Mouse (Mus musculus): ENCODE results near the gene Myrfl. TPM values are rescaled to one million over a fixed set of nuclear protein-coding genes. Genes with fewer than 3 reads are reported as not detected.

Myrfl gene
- polyA plus RNA-seq, 1 experiment from 2014 or later: 9.4 TPM

DNA sequence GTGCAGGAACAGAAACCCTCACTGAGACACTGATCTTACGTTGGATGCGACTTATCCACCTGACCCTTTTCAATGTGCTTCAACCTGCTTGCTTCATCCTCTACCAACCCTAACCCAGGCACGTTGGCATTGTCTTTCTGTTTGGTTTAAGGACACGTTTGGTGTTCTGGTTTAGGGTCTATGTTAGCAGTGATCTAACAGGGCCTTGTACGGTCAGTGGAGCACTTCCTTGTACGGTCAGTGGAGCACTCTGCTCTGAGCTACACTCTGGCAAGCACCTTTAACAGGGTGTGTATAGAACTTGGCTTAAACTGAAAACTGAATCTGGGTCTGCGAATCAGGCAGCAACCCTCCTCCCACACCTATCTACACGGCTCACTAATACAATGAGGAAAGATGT lies 18.6 kb upstream of the Myrfl start:
- WGBS: 95% methylated on average over 8 of the region's 8 CpGs
- H3K27me3 ChIP-seq (replicated peaks; ENCODE audit: control insufficient read depth, insufficient read depth, low read length): no peaks in the 10 kb centered on the region
- H3K9me3 ChIP-seq (ENCODE audit: control insufficient read depth, low read length): no peaks in the 10 kb centered on the region
- H3K4me3 ChIP-seq (ENCODE audit: low read length): no peak overlapping the region
- ATAC-seq: no peak
- H3K4me1 ChIP-seq (ENCODE audit: control insufficient read depth, insufficient read depth, low read length): no peaks in the 10 kb centered on the region
- H3K36me3 ChIP-seq (ENCODE audit: control insufficient read depth, insufficient read depth, low read length): peaks cover 6% of the 10 kb centered on the region; the same call in 1 of the 2 replicates
- no peak overlapping the region for H3K4me2 ChIP-seq (ENCODE audit: low read depth, low read length)
- H3K27ac ChIP-seq (ENCODE audit: low read length): no peak overlapping the region
- H3K9ac ChIP-seq (ENCODE audit: low read depth, low read length): no peak overlapping the region

DNA sequence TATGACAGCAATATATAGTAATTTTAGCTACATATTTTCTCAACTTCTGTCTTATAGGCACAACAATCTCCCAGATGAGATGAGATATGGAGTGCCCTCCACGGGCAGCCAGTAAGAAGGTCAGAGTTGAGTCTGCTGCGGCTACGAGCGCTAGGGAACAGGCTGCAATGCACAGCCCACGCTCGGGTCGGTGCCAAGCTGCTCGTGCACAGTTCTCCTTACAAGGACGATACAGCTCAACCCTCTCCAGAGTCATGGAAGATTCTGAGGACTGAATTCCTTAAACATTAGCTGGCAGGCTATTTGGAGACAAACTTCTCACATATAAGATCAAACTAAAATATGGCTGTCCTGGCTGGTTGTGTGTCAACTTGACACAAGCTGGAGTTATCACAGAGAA lies 17.9 kb upstream of the Myrfl start:
- WGBS: 79% methylated on average over 9 of the region's 9 CpGs
- H3K4me3 ChIP-seq (ENCODE audit: low read length): no peak overlapping the region
- H3K9me3 ChIP-seq (ENCODE audit: control insufficient read depth, low read length): no peaks in the 10 kb centered on the region
- no peaks in the 10 kb centered on the region for H3K4me1 ChIP-seq (ENCODE audit: control insufficient read depth, insufficient read depth, low read length)
- H3K4me2 ChIP-seq (ENCODE audit: low read depth, low read length): no peak overlapping the region
- no peak overlapping the region for H3K27ac ChIP-seq (ENCODE audit: low read length)
- H3K36me3 ChIP-seq (ENCODE audit: control insufficient read depth, insufficient read depth, low read length): peaks cover 13% of the 10 kb centered on the region; the same call in 1 of the 2 replicates
- no peak overlapping the region for H3K9ac ChIP-seq (ENCODE audit: low read depth, low read length)
- peak; percentile 55; the same call in 1 of the 2 replicates for ATAC-seq
- H3K27me3 ChIP-seq (replicated peaks; ENCODE audit: control insufficient read depth, insufficient read depth, low read length): no peaks in the 10 kb centered on the region

DNA sequence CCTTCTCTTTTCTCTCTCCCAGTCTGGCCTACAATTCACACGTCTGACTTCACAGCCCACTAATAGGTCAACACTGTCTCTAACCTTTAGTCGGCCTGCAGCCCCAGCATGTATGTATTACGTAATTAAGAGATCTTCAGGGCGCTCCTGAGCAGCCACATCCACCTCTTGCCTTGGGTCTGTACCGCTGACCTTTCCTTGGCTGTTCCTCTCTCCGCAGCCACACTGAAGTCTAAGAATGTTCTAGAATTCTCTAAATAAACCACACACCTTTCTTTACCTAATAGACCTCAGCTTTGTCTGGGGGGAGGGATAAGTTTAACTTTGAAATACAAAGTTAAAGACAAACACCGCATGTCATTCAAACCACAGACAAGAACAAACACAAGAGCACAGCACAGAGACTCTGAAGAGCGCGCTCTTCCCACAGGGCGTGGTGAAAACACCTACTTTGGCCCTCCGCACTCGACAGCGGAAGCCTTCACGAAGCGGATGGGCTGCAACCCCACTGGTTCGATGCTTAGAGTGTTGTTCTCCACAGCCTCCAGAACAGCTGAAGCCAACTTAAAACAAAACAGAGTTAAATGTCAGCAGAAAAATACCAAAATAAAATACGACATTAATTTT lies 17.0 kb upstream of the Myrfl start:
- no peak overlapping the region for H3K4me3 ChIP-seq (ENCODE audit: low read length)
- H3K27me3 ChIP-seq (replicated peaks; ENCODE audit: control insufficient read depth, insufficient read depth, low read length): no peaks in the 10 kb centered on the region
- no peak overlapping the region for H3K9ac ChIP-seq (ENCODE audit: low read depth, low read length)
- no peaks in the 10 kb centered on the region for H3K4me1 ChIP-seq (ENCODE audit: control insufficient read depth, insufficient read depth, low read length)
- H3K27ac ChIP-seq (ENCODE audit: low read length): no peak overlapping the region
- ATAC-seq: 0 out of 2 replicates have a peak, but pooled peaks have one; percentile 41
- peaks cover 13% of the 10 kb centered on the region; the same call in 1 of the 2 replicates for H3K36me3 ChIP-seq (ENCODE audit: control insufficient read depth, insufficient read depth, low read length)
- WGBS: 78% methylated on average over 17 of the region's 17 CpGs
- H3K4me2 ChIP-seq (ENCODE audit: low read depth, low read length): no peak overlapping the region
- H3K9me3 ChIP-seq (ENCODE audit: control insufficient read depth, low read length): no peaks in the 10 kb centered on the region

DNA sequence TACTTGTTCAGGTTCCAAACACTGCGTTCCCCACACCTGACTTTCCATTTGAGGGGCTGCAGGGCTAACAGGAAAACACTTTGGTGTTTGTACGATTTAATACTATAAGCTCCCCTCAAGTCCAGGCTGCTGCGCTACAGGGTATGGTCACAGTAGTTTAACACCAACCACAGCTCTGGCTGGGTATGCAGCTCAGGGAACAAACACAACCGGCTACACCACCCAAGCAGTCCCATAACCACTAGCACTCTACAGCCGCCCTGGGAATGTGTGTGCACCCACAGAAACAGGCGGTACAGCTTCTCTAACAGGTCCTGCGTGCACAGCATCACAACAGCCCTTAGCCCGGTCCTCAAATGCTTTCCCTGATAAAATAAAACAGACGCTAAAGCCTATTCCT lies 16.1 kb upstream of the Myrfl start:
- no peaks in the 10 kb centered on the region for H3K4me1 ChIP-seq (ENCODE audit: control insufficient read depth, insufficient read depth, low read length)
- WGBS: 89% methylated on average over 9 of the region's 9 CpGs
- no peak overlapping the region for H3K9ac ChIP-seq (ENCODE audit: low read depth, low read length)
- H3K27ac ChIP-seq (ENCODE audit: low read length): no peak overlapping the region
- H3K4me2 ChIP-seq (ENCODE audit: low read depth, low read length): no peak overlapping the region
- peaks cover 13% of the 10 kb centered on the region; the same call in 1 of the 2 replicates for H3K36me3 ChIP-seq (ENCODE audit: control insufficient read depth, insufficient read depth, low read length)
- H3K27me3 ChIP-seq (replicated peaks; ENCODE audit: control insufficient read depth, insufficient read depth, low read length): no peaks in the 10 kb centered on the region
- ATAC-seq: no peak
- H3K4me3 ChIP-seq (ENCODE audit: low read length): no peak overlapping the region
- no peaks in the 10 kb centered on the region for H3K9me3 ChIP-seq (ENCODE audit: control insufficient read depth, low read length)

DNA sequence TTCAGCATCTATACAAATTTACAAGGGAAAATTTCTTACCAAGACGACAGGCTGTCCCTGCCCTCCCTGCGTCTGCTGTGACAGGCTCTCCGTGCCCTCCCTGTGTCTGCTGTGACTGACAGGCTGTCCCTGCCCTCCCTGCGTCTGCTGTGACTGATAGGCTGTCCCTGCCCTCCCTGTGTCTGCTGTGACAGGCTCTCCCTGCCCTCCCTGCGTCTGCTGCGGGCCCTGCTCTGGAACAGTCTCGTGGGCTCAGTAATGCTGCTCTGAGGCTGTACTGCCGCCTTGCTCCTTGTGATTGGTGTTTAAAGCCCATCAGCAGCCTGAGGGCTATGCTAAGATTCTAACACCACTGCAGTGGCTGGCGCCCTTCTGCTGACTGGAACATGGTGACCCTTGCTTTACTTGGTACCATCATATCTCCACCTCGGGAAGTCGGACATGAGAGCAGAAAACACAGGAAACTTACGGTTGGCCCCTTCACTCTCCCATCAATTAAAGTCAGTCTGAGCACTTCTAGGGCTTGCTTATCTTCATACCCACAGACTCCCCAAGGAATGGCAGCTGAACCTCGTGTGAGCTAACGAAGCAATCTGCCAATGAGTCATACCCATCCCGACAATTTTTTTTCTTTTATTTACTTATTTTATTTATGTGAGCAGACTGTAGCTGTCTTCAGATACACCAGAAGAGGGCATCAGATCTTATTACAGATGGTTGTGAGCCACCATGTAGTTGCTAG lies 12.4 kb upstream of the Myrfl start:
- H3K4me2 ChIP-seq (ENCODE audit: low read depth, low read length): no peak overlapping the region
- no peak overlapping the region for H3K9ac ChIP-seq (ENCODE audit: low read depth, low read length)
- H3K27ac ChIP-seq (ENCODE audit: low read length): no peak overlapping the region
- no peaks in the 10 kb centered on the region for H3K9me3 ChIP-seq (ENCODE audit: control insufficient read depth, low read length)
- peaks cover 10% of the 10 kb centered on the region; the same call in 1 of the 2 replicates for H3K36me3 ChIP-seq (ENCODE audit: control insufficient read depth, insufficient read depth, low read length)
- H3K27me3 ChIP-seq (replicated peaks; ENCODE audit: control insufficient read depth, insufficient read depth, low read length): no peaks in the 10 kb centered on the region
- 77% methylated on average over 15 of the region's 15 CpGs for WGBS
- no peak overlapping the region for H3K4me3 ChIP-seq (ENCODE audit: low read length)
- peak; percentile 55; the same call in 1 of the 2 replicates for ATAC-seq
- H3K4me1 ChIP-seq (ENCODE audit: control insufficient read depth, insufficient read depth, low read length): 0 out of 2 replicates have a peak, but pooled peaks cover 2% of the 10 kb centered on the region

DNA sequence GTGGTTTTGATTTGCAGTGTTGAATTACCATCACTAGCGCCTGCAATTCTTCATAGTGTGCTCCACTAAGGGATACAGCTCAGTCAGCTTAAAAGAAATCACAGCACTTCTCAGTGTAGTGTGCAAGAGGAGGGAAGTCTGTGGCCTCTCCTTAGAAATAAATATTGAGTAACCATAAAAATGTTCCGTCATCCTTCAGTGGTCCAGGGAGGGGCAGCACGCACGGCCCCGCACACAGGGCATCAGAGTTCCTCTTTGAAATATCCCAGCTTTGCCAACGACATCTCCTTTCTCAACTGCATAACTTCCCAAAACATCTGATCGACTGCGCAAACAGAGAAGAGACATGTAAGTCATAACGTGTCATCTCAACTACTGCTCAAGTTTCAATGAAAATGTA lies 10.1 kb upstream of the Myrfl start:
- no peaks in the 10 kb centered on the region for H3K27me3 ChIP-seq (replicated peaks; ENCODE audit: control insufficient read depth, insufficient read depth, low read length)
- no peaks in the 10 kb centered on the region for H3K9me3 ChIP-seq (ENCODE audit: control insufficient read depth, low read length)
- no peak overlapping the region for H3K27ac ChIP-seq (ENCODE audit: low read length)
- 0 out of 2 replicates have a peak, but pooled peaks cover 2% of the 10 kb centered on the region for H3K4me1 ChIP-seq (ENCODE audit: control insufficient read depth, insufficient read depth, low read length)
- H3K4me3 ChIP-seq (ENCODE audit: low read length): no peak overlapping the region
- WGBS: 89% methylated on average over 9 of the region's 9 CpGs
- H3K9ac ChIP-seq (ENCODE audit: low read depth, low read length): no peak overlapping the region
- no peak overlapping the region for H3K4me2 ChIP-seq (ENCODE audit: low read depth, low read length)
- no peak for ATAC-seq
- peaks cover 10% of the 10 kb centered on the region; the same call in 1 of the 2 replicates for H3K36me3 ChIP-seq (ENCODE audit: control insufficient read depth, insufficient read depth, low read length)

DNA sequence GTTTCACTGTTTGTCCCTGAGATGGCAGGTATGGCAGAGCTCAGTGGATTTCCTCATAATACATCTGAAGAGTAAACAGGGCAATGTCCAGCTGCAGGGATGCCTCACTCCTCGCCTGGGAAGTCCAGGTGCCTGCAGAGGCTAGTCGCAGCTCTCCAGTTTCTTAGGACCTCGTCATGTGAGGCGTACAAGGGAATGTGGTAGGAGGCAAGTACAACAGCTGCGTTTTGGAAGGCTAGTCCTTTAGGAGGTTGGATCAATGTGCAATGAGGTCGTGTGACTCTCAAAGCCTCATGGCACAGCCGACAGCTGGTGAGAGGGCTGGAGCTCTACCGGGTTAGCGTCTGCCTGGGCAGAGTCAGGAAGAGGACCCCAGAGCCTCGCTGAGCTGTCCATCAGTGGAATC lies 7.8 kb upstream of the Myrfl start:
- WGBS: 81% methylated on average over 10 of the region's 10 CpGs
- ATAC-seq: peak; percentile 72; the same call in 1 of the 2 replicates
- H3K4me1 ChIP-seq (ENCODE audit: control insufficient read depth, insufficient read depth, low read length): 0 out of 2 replicates have a peak, but pooled peaks cover 2% of the 10 kb centered on the region
- H3K4me2 ChIP-seq (ENCODE audit: low read depth, low read length): no peak overlapping the region
- no peaks in the 10 kb centered on the region for H3K9me3 ChIP-seq (ENCODE audit: control insufficient read depth, low read length)
- no peak overlapping the region for H3K9ac ChIP-seq (ENCODE audit: low read depth, low read length)
- no peaks in the 10 kb centered on the region for H3K27me3 ChIP-seq (replicated peaks; ENCODE audit: control insufficient read depth, insufficient read depth, low read length)
- H3K27ac ChIP-seq (ENCODE audit: low read length): no peak overlapping the region
- no peaks in the 10 kb centered on the region for H3K36me3 ChIP-seq (ENCODE audit: control insufficient read depth, insufficient read depth, low read length)
- no peak overlapping the region for H3K4me3 ChIP-seq (ENCODE audit: low read length)

DNA sequence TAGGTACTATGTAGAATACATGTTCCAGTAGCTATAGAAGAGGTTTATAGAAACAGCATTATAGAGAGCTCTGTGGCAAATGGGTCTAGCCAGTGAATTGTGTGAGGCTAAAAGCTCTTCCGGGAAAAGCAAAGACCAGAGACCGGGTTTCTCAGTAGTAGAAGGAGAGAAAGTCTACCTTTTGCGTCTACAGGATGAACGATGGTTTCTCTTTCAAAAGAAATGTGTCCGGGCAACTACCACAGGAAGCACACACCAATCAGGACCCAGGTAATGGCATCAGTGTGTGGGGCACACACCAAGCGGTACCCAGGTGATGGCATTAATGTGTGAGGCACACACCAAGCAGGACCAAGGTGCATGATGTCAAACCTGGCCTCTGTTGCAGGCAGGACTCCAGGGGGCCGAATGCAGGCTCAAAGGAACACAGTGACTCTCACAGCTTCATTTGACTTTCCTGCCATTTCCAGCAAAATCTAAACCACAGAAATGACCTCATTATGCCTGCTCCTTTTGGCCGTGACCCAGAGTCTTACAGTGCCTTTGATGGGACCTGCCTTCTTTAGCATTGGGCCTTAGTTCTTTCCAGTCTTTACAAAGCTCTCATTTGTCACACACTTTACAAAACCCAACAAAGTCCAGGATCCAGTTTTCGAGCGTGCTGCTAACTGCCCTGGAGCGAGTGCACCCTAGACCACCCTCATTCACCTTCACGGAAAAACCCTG lies 1.4 kb downstream of the Myrfl start:
- Histone ChIP-seq H3K4me3 (ENCODE audit: low read length) (peak overlapping the region; percentile 18; the same call in 1 of the 2 replicates), H3K9me3 (ENCODE audit: control insufficient read depth, low read length) (no peaks in the 10 kb centered on the region), H3K27ac (ENCODE audit: low read length) (no peak overlapping the region), H3K4me1 (ENCODE audit: control insufficient read depth, insufficient read depth, low read length) (no peaks in the 10 kb centered on the region), H3K9ac (ENCODE audit: low read depth, low read length) (no peak overlapping the region), H3K36me3 (ENCODE audit: control insufficient read depth, insufficient read depth, low read length) (no peaks in the 10 kb centered on the region), H3K27me3 (replicated peaks; ENCODE audit: control insufficient read depth, insufficient read depth, low read length) (no peaks in the 10 kb centered on the region), H3K4me2 (ENCODE audit: low read depth, low read length) (peak overlapping the region; percentile 47)
- no peak for ATAC-seq
- WGBS: 89% methylated on average over 12 of the region's 12 CpGs

DNA sequence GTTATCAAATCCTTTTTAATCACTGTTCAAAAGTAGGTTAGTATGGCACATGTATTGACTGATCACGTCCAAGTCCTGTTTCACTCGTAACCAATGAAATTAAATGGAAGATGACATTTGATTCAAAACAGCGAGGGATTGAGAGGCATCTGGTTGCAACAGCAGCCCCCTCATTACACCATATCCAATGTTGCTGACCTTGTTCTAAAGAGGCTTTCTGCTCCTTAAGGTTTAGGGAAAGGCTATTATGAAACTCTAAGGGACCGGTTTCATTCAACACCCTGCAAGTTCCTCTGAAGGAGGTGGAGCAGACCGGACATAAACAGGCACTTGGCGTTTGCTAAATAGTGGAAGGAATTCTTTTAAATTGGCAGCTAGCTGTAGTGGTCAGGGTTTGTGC lies 2.2 kb downstream of the Myrfl start:
- H3K27ac ChIP-seq (ENCODE audit: low read length): no peak overlapping the region
- no peaks in the 10 kb centered on the region for H3K9me3 ChIP-seq (ENCODE audit: control insufficient read depth, low read length)
- H3K27me3 ChIP-seq (replicated peaks; ENCODE audit: control insufficient read depth, insufficient read depth, low read length): no peaks in the 10 kb centered on the region
- no peak overlapping the region for H3K4me3 ChIP-seq (ENCODE audit: low read length)
- H3K4me1 ChIP-seq (ENCODE audit: control insufficient read depth, insufficient read depth, low read length): no peaks in the 10 kb centered on the region
- H3K4me2 ChIP-seq (ENCODE audit: low read depth, low read length): no peak overlapping the region
- ATAC-seq: no peak
- 87% methylated on average over 6 of the region's 6 CpGs for WGBS
- H3K9ac ChIP-seq (ENCODE audit: low read depth, low read length): no peak overlapping the region
- no peaks in the 10 kb centered on the region for H3K36me3 ChIP-seq (ENCODE audit: control insufficient read depth, insufficient read depth, low read length)

Measured in intestine, embryonic 16.5 days (tissue).